Mouse (Mus musculus) brain, embryonic 14.5 days (tissue): ENCODE data around the gene Phlpp2.

Experiments
- CTCF ChIP-seq: fragments of 200-500 bp; IDR thresholded peaks from 2 replicates; pipeline ENCODE4 v1.5.1; 2012; ENCODE audit warnings: inconsistent platforms, mild to moderate bottlenecking, moderate library complexity, borderline replicate concordance; ENCODE audit not compliant: insufficient read depth, insufficient read length; ENCODE audit errors: extremely low read depth
- POLR2A ChIP-seq: fragments of 200-500 bp; IDR thresholded peaks from 2 replicates; pipeline ENCODE4 v1.6.1; 2012; ENCODE audit warnings: mild to moderate bottlenecking, inconsistent platforms, borderline replicate concordance; ENCODE audit not compliant: poor library complexity, insufficient read depth, insufficient read length, severe bottlenecking; ENCODE audit errors: extremely low read depth

DNA sequence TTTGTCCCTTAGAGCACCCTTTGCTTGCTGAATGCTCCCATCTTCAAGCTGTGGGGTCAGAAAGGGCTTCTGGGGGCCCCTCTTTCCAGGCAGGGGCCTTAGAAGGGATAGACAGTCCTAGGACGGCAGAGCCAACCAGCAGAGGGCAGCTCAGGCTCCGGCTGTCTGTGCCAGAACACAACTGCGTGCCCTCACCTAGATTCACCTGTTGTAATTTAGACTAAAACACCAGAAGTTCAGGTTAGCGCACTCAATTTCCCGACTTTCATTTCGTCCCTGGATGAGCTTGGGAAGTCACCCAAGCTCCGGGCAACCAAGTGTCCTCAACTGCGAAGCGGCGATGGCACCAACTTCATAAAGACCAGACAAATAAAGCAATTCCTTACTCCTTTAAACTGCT is 100.5 kb downstream of the Phlpp2 start:
- TF ChIP-seq CTCF (no peak), POLR2A (no peak)
